Mouse (Mus musculus): Measurements from ENCODE around the gene Eri3.

Eri3 gene

DNA sequence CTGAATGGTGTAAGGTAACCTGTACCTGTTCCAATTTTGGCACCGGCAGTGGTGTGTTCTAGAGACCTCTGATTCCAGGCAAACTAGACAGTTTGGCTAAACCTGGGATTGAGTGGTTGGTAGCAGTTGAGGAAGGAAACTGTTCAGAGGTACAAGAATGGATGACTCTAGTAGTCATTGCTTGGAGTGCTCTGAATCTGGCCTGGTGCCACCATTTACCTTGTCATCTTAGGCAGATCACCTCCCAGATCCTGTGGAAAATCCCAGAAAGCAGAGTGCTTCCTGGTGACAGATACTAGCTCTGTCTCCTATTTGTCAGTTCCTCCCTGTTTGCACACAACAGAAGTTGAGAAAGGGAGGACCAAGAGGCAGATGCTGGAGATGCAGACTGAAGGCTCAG is 27.4 kb downstream of the Eri3 start:
- DNase-seq (ENCODE audit: low spot score in 2 of 2), result no peak

DNA sequence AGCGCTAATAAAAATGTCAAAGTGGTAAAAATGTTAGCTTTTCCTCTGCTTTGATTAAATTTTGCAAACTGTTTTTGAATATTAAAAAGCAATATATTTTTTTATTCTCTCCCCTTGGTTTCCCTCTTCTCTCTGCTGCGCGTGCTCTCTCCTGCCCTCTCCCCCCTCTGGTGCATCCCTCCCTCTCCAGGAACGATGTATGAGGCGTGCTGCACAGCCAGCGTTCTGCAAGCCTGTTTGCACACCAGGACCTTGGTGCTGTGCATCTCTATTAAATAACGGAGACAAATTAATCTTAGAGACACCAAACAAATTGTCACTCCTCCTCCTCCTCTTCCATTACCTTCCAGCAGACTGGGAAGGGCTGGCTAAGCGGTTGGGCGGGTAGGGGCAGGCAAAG is 31.5 kb downstream of the Eri3 start:
- no peak for DNase-seq (ENCODE audit: low spot score in 2 of 2)

DNA sequence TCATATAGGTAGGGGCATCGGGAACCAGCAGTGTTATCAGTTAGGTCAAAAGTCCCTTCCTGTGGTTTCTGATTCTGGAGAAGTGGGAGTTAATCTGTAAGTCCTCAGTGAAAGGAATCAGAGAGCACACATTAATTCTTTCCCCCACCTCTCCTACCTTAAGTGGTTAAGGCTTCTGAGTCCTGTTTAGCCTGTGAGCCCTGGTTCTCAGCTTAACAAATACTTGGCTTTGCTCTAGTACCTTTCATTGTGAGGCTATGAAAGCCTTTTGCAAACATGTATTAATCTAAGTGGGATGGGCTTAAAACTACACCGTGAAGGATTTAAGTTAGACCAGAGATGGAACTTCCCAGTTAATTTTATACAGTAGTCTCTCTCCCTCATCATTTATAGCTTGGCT is 35.8 kb downstream of the Eri3 start:
- no peak for DNase-seq (ENCODE audit: low spot score in 2 of 2)

DNA sequence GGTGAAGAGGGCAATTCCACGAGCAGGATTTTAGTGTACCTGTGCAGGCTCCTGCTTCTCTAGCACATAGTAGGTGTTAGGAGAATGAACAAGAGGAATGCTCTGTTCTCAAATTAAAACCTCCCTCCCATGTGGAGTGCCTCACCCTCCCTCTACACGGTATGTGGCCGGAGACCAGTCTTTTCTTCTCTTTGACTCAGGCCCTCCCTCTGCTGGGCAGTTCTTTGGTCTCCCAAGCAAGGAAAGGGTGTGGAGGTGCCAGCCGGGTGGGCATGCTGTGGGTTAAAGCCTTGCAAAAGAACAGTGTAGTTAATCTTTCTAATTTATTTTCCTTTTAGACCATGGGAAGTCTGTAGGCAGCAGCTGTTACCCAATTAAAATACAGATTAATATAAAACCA is 37.3 kb downstream of the Eri3 start:
- peak in 1 of 2 experiments; percentile 20 for DNase-seq (ENCODE audit: low spot score in 2 of 2)

DNA sequence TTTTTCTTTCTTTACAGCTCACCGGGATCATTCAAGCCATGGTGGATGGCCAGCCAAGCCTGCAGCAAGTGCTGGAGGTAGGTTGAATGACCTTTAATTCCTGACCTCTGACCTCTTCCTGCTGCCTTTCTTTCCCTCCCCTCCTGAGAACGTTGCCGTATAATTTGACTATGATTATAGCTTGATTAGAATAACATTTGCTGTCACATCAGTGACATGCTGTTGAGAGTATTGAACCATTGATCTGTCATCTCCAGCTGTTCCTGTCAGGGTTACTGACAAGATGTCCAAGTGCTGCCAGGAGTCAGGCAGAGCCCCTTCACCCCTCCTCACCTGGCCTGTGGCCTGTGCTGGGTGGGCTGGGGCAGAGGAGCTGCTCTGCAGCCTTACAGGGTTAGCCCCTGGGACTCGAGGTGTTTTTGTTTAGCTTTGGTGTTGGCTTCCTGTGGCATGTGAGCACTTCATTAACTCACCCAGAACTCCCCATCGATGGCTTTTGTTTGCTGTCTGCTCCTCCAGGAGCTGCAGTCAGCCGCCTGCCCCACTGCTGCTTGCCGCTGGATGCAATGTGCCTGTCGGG is 39.0 kb downstream of the Eri3 start:
- DNase-seq (ENCODE audit: low spot score in 2 of 2), result no peak

DNA sequence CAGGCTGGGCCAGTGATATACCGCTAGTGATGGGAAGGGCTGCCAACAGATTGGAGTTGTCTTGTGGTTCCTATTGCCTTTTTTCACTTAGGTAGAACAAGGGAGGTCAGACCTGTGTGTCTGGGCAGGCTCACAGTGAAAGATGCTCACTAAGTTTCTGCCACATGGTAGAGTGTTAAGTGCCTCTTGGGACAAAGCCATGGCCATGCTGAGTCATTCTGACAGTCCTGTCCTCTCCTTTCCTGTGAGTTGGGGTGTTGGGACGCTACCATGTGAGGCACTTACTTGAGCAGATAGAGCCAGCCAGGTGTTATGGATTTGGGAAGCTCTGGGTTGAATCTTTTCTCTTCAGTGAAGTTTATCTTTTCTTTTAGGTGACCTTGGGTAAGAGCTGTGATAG is 40.6 kb downstream of the Eri3 start:
- DNase-seq (ENCODE audit: low spot score in 2 of 2), result no peak

DNA sequence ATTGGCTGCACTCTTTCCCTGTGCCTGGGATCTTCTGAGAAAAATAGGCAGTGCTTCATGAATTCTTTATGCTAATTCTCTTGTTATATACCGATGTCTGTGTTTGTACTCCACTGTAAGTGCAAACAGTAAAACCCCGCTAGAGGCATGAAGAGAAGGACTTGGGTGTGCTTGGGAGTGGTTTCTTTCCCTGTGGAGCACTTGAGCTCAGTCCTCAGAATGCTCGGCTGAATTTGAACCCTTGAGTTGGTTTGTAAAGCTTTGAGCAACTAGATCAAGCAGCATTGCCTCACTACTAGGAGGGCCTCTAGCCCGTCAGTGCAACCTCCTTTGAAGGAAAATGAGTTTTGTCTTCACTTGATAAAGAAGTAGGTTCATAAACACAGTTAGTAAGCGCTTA is 42.0 kb downstream of the Eri3 start:
- peak in 1 of 2 experiments; percentile 10 for DNase-seq (ENCODE audit: low spot score in 2 of 2)

DNA sequence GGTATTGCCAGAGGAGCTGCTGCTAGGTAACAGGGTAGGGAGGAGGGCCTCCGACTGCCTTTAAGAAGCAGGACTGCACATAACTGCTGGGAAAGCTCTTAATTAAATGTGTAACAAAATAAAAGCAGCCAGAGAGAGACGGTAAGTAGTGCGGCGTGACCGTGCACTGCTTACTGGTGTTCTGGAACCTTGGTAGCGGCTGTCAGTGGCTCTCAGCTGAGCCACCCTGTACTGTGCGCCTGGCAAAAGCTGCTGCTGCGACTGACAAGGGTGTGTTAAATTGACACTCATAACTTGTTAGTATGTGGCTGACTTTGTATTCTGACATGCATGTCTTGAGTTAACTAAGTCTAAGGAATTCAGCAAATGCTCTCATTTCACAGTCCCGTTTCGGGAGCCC is 45.1 kb downstream of the Eri3 start:
- peak in 1 of 2 experiments; percentile 9 for DNase-seq (ENCODE audit: low spot score in 2 of 2)

DNA sequence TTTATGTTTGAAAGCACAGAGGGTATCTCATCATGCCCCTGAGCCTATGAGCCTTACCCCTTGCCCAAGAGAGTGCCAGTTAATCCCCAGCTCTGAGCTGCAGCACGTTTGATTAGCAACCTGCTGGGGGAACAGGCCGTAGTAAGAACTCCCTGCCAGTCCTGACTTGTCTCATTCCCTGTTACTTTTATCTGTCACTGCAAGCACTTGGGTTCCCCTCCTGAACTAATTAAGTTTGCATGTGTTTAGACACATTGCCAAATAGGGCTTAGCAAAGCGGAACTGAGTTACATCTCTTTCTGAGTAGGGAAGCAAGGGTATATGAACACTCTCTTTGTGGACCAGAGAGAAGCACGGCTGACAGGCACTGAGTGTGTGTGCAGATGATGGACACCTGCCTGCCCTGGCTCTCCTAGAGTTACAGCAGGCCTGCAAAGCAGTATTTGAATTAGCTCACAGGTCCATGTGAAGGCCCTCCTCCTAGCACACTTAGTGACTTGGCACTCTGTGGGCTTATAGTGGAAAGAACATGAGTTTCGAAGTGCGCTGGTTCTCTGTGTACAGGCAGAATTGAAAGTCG is 49.9 kb downstream of the Eri3 start:
- DNase-seq (ENCODE audit: low spot score in 2 of 2), result no peak

DNA sequence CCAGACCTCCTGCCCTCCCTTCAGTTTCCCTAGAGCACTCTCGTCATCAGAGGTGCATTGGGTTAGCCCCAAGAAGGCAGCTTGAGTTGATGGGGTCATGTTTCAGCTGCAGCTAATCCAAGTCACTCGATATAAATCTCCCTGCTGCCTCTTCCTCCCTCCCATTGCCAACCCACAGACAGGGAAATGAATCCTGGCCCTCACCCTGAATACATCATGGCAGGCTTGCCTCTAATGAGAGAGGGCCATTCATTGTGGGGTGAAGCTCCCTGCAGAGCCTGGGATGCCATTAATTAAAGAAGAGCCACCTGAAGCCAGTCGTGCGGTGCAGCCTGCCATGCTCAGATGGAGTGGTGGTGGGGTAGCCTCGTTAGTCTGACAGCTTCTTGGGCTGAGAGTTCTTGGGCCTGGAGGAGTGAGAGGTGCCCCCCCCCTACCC is 51.2 kb downstream of the Eri3 start:
- DNase-seq (ENCODE audit: low spot score in 2 of 2), result no peak

DNA sequence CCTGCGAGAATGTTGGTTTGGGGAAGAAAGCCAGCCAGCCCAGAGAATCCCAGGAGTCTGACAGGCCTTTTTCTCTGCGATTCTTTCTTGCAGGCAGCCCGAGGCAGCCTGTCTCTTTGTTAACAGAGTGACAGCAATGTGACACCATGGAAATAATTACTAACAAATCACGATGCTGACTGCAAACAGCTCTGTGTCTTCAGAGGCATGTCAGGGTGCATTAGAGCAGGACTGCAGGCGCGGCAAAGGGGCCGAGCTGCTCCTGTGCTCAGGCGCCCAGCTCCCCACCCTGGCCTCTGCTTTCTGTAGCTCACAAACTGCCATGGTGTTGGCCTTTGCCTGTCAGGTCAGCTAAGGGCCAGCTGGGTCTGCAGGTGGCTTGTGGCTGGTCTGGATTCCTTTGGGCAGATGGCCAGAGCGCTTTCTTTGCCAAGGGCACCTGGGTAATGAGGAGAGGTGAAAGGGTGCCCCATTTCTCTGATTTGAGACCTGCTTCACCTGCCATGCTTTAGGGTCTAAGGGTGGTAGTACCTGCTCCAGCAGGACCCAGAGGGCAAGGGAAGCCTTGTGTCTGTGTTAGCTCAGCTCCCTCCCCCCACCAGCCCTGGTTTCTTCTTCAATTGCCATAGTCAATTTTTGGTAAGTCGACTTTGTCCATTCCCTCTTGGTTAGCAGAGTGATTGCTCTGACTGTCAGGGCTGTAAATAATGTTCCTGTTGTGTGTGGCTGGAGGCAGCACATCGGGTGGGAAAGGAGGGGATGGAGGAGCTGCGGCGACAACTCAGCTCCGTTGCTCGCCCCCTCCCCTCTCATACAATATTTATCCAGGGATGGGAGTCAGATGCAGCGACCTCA is 55.2 kb downstream of the Eri3 start:
- peak in 1 of 2 experiments; percentile 8 for DNase-seq (ENCODE audit: low spot score in 2 of 2)

DNA sequence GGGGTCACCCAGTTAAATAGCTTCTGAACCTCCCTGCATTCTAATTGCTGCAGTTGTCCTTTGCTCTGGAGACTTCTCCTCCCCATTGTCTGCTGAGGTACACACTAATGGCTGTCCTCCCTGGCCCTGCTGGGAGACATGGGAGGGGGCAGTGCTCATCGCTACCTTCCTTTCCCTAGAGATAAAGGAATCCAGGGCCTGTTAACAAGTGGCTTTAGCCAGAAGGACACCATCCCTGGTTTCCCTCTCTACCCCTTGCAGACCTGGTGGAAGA is 55.7 kb downstream of the Eri3 start:
- no peak for DNase-seq (ENCODE audit: low spot score in 2 of 2)

DNA sequence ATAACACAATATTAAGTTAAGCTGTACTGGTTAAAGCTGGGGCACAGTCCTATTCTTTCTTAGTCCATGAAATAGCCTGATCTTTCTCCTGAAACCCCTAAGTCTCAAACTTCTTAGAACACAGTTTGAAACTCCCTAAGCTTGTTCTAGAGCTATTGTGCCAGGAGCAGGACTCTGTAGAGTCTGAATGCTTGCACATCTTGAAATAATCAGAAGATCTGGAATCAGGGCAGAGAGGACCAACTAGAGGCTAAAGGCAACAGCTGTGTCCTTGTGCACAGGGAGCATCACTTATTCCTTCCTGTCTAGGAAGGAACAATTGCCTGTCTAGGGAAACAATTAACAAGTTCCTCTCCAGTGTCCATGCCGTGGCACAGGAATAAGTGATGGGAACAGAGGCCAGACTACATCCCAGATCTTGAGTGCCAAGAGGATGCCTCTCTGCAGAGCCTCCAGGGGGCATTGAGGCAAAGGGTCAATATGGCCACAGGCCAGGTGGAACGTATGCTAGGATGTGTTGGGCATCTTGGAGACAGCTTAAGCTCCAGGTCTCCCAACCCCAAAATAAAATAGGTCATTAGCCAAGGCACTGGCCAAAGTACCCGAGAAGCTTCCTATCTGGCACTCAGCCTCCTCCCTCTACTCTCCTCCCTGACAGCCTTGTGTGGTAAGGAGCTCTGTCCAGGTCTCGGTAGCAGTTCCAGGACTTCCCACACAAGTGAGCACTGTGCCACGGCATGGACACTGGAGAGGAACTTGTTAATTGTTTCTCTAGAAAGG is 56.9 kb downstream of the Eri3 start:
- DNase-seq (ENCODE audit: low spot score in 2 of 2), result no peak

DNA sequence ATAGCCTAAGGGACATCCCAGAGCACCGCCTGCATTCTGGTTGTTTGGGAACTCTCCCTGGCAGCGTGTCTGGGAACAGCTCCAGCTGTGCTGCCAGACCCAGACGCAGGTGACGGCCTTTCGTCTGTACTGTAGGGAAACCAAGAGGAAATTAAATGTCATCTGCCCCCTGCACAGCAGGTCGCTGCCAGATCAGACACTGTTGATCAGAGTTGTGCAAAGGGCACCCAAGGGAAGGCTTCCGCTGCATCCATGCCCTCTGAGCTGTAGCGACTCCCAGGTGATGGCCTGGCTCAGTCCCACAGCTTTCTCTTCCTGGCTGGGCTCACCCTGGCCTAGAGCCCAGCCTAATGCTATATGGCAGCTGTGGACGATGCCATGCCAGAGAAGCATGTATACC is 58.1 kb downstream of the Eri3 start:
- peak in 1 of 2 experiments; percentile 43 for DNase-seq (ENCODE audit: low spot score in 2 of 2)

DNA sequence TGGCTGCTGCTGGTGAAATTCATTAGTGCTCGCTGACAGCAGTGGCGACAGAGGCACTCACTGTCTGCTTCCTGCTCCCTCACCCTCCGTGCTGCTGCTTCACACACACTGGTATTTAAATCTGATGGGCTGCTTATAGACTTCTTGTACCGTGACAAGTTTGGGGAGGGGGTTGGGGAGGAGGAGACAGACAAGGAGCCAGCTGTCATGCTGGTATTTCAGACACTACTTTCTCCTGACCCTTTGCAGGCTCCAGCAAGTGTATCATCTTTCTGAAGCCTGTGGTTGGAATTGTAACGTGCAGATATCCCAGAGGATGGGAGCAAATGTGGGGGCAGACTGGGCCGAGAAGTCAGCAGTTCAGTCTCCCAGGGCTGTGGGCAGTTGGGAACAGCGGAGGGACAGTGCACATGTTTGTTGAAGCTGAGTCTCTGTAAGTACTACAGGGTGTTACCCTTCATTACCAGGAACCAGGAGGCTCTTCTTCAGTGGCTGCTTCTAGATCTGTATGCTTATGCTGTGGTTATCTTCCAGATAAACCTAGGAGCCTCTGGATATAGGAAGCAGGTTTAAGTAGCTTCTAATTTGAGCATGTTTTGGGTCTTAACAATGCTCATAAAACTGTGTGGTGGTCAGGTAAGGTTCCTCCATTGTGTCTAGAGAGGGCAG is 59.3 kb downstream of the Eri3 start:
- DNase-seq (ENCODE audit: low spot score in 2 of 2), result no peak

DNA sequence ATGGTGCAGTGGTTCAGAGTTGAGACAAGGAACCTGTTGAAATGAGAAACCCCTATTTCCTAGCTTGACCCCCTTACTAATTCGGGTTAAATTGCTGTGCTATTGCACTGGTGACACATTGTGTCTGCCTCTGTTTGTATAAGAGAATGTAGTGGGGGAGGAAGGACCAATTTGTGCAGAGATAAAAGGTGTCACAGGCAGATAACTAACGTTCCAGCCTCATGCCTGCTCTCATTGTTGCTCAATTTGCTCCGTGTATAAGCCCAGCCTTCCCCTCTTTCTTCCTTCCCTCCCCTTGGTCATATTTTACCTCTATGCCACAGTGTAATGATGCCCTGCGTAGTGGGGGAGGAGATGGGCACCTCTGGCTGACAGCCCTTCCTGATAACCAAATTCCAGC is 61.2 kb downstream of the Eri3 start:
- no peak for DNase-seq (ENCODE audit: low spot score in 2 of 2)

DNA sequence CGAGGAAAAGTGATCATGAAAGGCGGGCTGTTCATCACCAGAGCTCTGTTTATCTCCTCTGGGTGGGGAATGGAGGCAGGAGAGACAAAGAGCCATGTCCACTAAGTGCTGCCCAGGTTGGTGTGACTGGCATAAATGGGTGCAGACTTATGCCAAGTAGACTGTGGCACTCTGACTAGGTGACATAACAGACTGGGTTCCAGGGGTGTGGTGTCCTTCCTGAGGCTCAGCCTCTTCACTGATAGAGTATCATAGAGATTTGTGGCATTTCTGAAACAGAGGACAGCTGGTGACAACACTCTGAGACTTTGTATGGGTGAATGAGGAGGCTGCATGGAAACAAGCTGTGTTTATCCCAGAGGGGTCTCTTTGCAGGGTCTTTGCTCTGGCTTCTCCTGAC is 61.6 kb downstream of the Eri3 start:
- DNase-seq (ENCODE audit: low spot score in 2 of 2), result no peak

DNA sequence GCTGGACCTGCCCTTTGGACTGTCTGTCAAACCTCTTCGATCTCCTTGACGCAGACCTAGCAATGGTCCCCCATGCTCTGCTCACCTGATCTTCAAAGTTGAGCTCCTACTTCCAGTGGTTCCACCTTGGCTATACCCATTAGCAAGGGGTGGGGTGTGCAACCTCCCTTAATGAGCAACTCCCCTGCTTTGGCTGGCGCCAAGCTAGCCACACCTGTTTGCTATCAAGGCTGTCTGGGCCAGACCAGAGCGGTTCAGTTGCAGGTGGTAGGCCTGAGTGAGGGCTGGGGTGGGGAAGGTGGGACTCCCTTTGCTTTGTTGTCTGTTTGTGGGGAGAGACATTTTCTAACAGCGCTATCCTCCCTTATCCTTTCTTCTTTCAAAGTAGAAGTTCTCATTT is 62.5 kb downstream of the Eri3 start:
- DNase-seq (ENCODE audit: low spot score in 2 of 2), result no peak

DNA sequence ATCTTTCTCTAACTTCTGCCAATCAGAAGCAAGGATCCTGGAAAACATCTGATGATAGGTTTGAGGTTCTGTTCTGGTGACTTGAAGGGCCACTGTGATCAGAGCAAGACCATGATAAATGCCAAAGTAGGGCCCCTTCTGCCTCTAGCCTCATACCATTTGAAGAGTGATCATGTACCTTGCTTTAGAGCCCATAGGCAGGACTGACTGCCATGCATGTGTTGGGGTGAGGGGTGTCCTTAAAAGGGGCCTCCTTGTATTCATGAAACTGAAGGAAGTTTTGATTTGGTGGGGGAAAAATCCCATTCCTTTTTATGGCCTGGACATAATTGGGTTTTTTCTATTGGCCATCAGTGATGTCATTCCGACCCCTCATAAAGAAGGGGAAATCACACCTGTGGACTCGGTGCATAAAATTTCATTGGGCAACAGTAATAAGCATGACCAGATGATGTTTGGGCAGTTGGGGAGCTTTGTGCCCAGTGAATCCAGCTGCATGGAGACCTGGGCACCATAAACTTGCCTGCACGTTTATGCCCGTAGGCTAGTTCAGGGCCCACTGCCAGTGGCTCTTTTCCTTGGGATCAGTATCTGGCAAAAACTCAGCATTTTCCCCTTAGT is 63.1 kb downstream of the Eri3 start:
- no peak for DNase-seq (ENCODE audit: low spot score in 2 of 2)

DNA sequence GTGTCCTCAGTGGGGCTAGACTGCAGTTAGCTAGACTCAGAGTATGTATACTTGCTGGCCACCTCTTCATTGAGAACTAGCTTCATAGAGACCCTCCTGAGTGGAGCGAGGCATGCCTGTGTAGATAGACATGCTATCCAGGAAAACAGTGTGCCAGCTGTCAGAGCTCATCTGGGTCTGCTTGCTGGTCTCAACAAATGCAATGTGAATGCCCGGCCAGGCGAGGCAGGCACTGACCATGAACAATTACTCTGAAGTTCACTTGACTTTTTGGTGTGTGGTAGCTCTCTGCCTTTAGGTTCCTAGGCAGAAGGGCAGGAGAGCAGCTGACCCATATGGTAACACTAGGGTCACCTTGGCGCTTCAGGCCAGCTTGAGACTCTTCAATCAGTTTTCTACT is 66.4 kb downstream of the Eri3 start:
- DNase-seq (ENCODE audit: low spot score in 2 of 2), result no peak

DNA sequence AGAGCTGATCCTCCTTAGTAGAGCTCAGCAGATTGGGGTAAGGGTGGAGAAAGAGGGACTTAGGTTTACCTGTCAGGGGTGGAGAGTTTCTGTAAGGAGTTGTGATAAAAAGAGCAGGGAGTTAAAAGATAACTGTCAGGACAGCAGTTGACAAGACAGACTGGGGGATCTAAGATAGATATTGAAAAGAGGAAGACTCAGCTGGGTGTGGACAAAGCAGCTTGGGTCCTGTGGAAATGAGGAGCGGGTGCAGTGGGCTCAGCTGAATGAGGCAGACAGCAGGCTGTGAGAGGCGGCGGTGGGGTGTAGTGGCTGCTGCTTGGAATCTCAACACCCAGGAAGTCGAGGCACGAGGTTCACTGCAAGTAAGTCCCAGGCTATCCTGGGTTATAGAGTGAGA is 72.1 kb downstream of the Eri3 start:
- DNase-seq (ENCODE audit: low spot score in 2 of 2), result no peak

DNA sequence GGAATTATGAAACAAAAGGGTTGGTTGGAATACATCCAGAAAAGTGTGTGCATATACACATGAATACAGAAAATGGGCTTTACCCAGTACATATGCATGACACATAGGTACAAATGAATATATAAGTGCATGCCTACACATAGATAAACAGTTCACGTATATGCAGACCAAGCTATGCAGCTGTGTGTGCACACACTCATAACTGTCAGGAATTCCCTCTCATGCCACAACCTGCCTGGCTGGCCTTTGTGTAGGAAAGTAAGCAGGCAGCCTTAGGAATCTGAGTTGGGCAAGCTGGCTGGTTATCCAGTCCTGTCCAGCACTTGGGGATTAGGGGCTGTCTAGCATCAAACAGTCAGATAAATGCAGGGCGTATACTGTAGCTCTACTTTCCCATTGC is 72.9 kb downstream of the Eri3 start:
- DNase-seq (ENCODE audit: low spot score in 2 of 2), result no peak
